Mouse (Mus musculus) mouse embryonic stem cell (cell line): ENCODE results near the gene Mgll.

Experiments
- in situ Hi-C, 2 experiments: fragments of 300-500 bp; cut with MboI; formaldehyde crosslinking; loops; 1 replicate in 1 of 2; 3 replicates in 1 of 2; pipeline ENCODE4 v1.14.3; 2019 to 2020; ENCODE audit warnings: low sequenced_read_pairs in 2 of 2, low pct_unique_long_range_greater_than_20kb in 1 of 2, mixed read lengths in 1 of 2; ENCODE audit not compliant: unreplicated experiment in 1 of 2

Gene Mgll

GRCm38 (mm10) chr6:88786732-88787445, 62.7 kb downstream of the Mgll start:
- in situ Hi-C loops, result no loop called here

GRCm38 (mm10) chr6:88787496-88787895, 63.3 kb downstream of the Mgll start:
- in situ Hi-C loops, result no loop called here

- in situ Hi-C loops, result no loop called here
Measured at GRCm38 (mm10) chr6:88788219-88788618, 64.0 kb downstream of the Mgll start.

GRCm38 (mm10) chr6:88791299-88791698, 67.1 kb downstream of the Mgll start:
- in situ Hi-C loops, result no loop called here

GRCm38 (mm10) chr6:88792147-88792691, 68.0 kb downstream of the Mgll start:
- in situ Hi-C loops, result no loop called here

GRCm38 (mm10) chr6:88793243-88793642, 69.0 kb downstream of the Mgll start:
- in situ Hi-C loops, result no loop called here

GRCm38 (mm10) chr6:88793872-88794271, 69.7 kb downstream of the Mgll start:
- in situ Hi-C loops, result no loop called here

GRCm38 (mm10) chr6:88794561-88794971, 70.4 kb downstream of the Mgll start:
- in situ Hi-C loops, result no loop called here

GRCm38 (mm10) chr6:88800191-88800590, 76.0 kb downstream of the Mgll start:
- in situ Hi-C loops, result no loop called here

- in situ Hi-C loops, result no loop called here
Measured at GRCm38 (mm10) chr6:88800735-88801134, 76.5 kb downstream of the Mgll start.

GRCm38 (mm10) chr6:88803051-88803450, 78.8 kb downstream of the Mgll start:
- in situ Hi-C loops, result no loop called here

GRCm38 (mm10) chr6:88803957-88804695, 79.9 kb downstream of the Mgll start:
- in situ Hi-C loops, result no loop called here

GRCm38 (mm10) chr6:88804966-88805577, 80.9 kb downstream of the Mgll start:
- in situ Hi-C loops, result no loop called here

- in situ Hi-C loops, result no loop called here
Measured at GRCm38 (mm10) chr6:88809091-88810037, 85.2 kb downstream of the Mgll start.

- in situ Hi-C loops, result no loop called here
Measured at GRCm38 (mm10) chr6:88810291-88810690, 86.1 kb downstream of the Mgll start.

GRCm38 (mm10) chr6:88811396-88811795, 87.2 kb downstream of the Mgll start:
- in situ Hi-C loops, result no loop called here

- in situ Hi-C loops, result no loop called here
Measured at GRCm38 (mm10) chr6:88811880-88812400, 87.7 kb downstream of the Mgll start.

- in situ Hi-C loops, result no loop called here
Measured at GRCm38 (mm10) chr6:88812886-88813285, 88.7 kb downstream of the Mgll start.
